Mouse (Mus musculus) liver, embryonic 18 days (tissue): ENCODE measurements around the gene Gm5728. TPM values are rescaled to one million over a fixed set of nuclear protein-coding genes. Genes with fewer than 3 reads are reported as not detected.

ENCODE experiments used
- polyA plus RNA-seq: library from polyadenylated mRNA; depleted of rRNA; stranded (reverse); fragments of >200 nt; gene quantifications from 2 replicates; pipeline ENCODE4 v1.2.3, GENCODE M21; 2012; rRNA removed

Gene Gm5728
- not detected in 2 replicates for polyA plus RNA-seq

DNA sequence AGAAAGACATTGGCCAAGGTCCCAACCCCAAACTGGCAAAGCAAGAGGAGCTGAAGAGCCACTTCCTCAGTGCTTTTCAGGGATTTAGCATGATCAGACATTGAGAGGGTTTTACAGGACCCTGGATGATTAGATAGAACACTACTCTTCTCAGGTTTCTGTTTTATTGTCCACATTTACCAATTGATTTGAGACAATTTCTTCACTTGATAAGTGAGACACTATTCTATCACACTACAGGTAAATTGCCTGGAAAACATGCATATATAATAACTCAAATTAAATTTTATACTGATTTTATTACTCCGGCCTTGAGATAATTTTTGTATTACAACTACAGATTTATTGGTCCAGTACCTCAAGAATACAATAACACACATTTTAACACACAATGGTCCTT is at the start of gene Gm5728:
Gene Gm5728 (minus strand): TSS at position 101 of the 400 bp plus-strand sequence.

GRCm38 (mm10) chr7:20417642-20418041 is 42.4 kb upstream of the Gm5728 start, which contains the start of gene Vmn1r100:
Vmn1r100 (plus strand) TSS chr7:20417942.

GRCm38 (mm10) chr7:20333965-20334364 is 41.2 kb downstream of the Gm5728 start, which contains the start of gene Gm4133:
Gm4133 (minus strand) TSS chr7:20334065.

Other genes with a start within 250 kb of the Gm5728 start
- not detected in 2 replicates for gene Vmn1r93, start 236.3 kb downstream of the Gm5728 start, polyA plus RNA-seq
- not detected in 2 replicates for gene Vmn1r94, start 207.0 kb downstream of the Gm5728 start, polyA plus RNA-seq
- not detected in 2 replicates for gene Vmn1r95, start 181.7 kb downstream of the Gm5728 start, polyA plus RNA-seq
- gene Gm6164, start 169.8 kb downstream of the Gm5728 start, polyA plus RNA-seq: not detected in 2 replicates
- not detected in 2 replicates for gene Gm4498, start 141.6 kb downstream of the Gm5728 start, polyA plus RNA-seq
- gene Gm5890, start 112.6 kb downstream of the Gm5728 start, polyA plus RNA-seq: not detected in 2 replicates
- not detected in 2 replicates for gene Gm4133, start 41.3 kb downstream of the Gm5728 start, polyA plus RNA-seq
- not detected in 2 replicates for gene Vmn1r100, start 42.5 kb upstream of the Gm5728 start, polyA plus RNA-seq
- not detected in 2 replicates for gene Vmn1r101, start 67.2 kb upstream of the Gm5728 start, polyA plus RNA-seq
- not detected in 2 replicates for gene Gm10670, start 99.5 kb upstream of the Gm5728 start, polyA plus RNA-seq
- not detected in 2 replicates for gene Vmn1r103, start 135.1 kb upstream of the Gm5728 start, polyA plus RNA-seq
- not detected in 2 replicates for gene Vmn1r104, start 158.4 kb upstream of the Gm5728 start, polyA plus RNA-seq
- gene Gm5726, start 170.3 kb upstream of the Gm5728 start, polyA plus RNA-seq: not detected in 2 replicates
- gene Gm4141, start 200.8 kb upstream of the Gm5728 start, polyA plus RNA-seq: not detected in 2 replicates
- not detected in 2 replicates for gene Gm4513, start 223.6 kb upstream of the Gm5728 start, polyA plus RNA-seq